Mouse (Mus musculus): ENCODE measurements around the gene Sertad2. TPM values are rescaled to one million over a fixed set of nuclear protein-coding genes. Genes with fewer than 3 reads are reported as not detected.

The Sertad2 gene
- polyA plus RNA-seq, 1 experiment from 2014 or later = 32.1 TPM

DNA sequence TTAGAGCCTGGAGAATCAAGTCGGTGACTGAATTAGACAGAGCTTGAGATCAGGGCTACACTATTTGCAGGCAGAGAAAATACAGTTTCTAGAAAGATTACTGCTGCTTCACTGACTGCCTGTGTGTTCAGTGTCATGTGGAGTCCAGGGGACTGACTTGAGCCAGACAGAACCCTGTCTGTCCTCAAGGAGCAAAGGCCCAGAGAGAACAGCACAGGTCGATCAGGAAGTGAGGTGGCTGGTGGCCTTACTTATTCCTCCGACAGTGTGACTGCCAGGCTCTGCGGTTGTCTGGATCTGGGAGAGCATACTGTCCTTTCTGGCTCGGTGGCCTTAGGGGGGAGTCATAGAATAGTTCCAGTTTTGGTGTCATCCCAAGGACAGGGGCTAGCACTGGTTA, 137.7 kb downstream of the Sertad2 start:
- DNase-seq (ENCODE audit: low spot score) (no peak), ATAC-seq (ENCODE audit: low read depth) (no peak)
- Histone ChIP-seq H3K4me3 (ENCODE audit: low read depth, low read length) (no peak overlapping the region), H3K27me3 (replicated peaks; ENCODE audit: control insufficient read depth, insufficient read depth, low read length) (no peaks in the 10 kb centered on the region), H3K4me2 (ENCODE audit: low read depth, low read length) (no peak overlapping the region), H3K36me3 (ENCODE audit: control insufficient read depth, insufficient read depth, low read length) (peaks cover 7% of the 10 kb centered on the region), H3K27ac (replicated peaks; ENCODE audit: low read depth, low read length) (no peak overlapping the region), H3K4me1 (ENCODE audit: control insufficient read depth, insufficient read depth, low read length) (no peaks in the 10 kb centered on the region), H3K9ac (ENCODE audit: low read depth, low read length) (no peak overlapping the region), H3K9me3 (ENCODE audit: control insufficient read depth, low read length) (no peaks in the 10 kb centered on the region)
- 83% methylated on average over 5 of the region's 5 CpGs for WGBS

DNA sequence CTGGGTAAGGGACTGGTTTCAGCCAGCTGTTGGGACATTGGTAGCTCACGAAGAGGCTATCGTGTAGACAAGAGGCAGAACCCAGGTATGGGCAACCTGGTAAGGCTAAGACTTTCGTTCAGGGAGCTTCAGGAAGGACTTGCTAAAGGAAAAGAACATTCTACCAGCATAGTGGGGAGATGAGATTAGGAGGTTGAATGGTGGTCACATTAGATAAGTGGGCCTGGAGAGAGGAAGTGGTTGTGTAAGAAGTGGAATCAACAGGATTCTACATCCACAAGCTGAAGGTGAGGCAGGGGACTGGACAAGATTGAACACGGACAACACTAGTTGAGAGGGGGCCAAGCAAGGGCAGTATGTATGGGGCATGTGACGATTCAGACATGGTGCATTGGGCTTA, 138.6 kb downstream of the Sertad2 start:
- no peak overlapping the region for H3K4me2 ChIP-seq (ENCODE audit: low read depth, low read length)
- no peak for ATAC-seq (ENCODE audit: low read depth)
- 93% methylated on average over 5 of the region's 5 CpGs for WGBS
- H3K9me3 ChIP-seq (ENCODE audit: control insufficient read depth, low read length) = no peaks in the 10 kb centered on the region
- peaks cover 11% of the 10 kb centered on the region for H3K36me3 ChIP-seq (ENCODE audit: control insufficient read depth, insufficient read depth, low read length)
- H3K27me3 ChIP-seq (replicated peaks; ENCODE audit: control insufficient read depth, insufficient read depth, low read length) = no peaks in the 10 kb centered on the region
- no peaks in the 10 kb centered on the region for H3K4me1 ChIP-seq (ENCODE audit: control insufficient read depth, insufficient read depth, low read length)
- DNase-seq (ENCODE audit: low spot score) = no peak
- H3K9ac ChIP-seq (ENCODE audit: low read depth, low read length) = no peak overlapping the region
- no peak overlapping the region for H3K27ac ChIP-seq (replicated peaks; ENCODE audit: low read depth, low read length)
- H3K4me3 ChIP-seq (ENCODE audit: low read depth, low read length) = no peak overlapping the region

DNA sequence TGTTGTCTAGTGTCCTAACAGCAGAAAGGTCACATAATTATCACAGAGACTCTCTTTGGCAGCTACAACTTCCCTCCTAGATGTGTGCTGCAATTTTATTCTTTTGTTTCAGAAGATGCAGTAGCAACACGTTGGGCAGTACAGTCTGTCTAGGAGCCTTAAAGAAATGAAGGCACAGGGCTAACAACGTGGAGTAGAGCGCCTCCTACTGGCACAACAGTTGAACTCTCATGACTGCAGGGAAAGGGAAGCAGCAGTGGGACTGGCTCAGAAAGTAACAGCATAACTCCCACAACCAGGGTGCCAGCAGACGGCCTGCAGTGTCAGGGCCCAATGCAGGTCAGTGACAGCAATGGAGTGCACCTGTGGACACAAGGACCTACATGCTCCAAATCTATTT, 147.9 kb downstream of the Sertad2 start:
- ATAC-seq (ENCODE audit: low read depth) (peak; percentile 89), DNase-seq (ENCODE audit: low spot score) (peak; percentile 87)
- 7% methylated on average over 4 of the region's 4 CpGs for WGBS
- no peak overlapping the region for H3K9ac ChIP-seq (ENCODE audit: low read depth, low read length)
- H3K4me3 ChIP-seq (ENCODE audit: low read depth, low read length) = no peak overlapping the region
- no peaks in the 10 kb centered on the region for H3K9me3 ChIP-seq (ENCODE audit: control insufficient read depth, low read length)
- H3K4me1 ChIP-seq (ENCODE audit: control insufficient read depth, insufficient read depth, low read length) = no peaks in the 10 kb centered on the region
- no peaks in the 10 kb centered on the region for H3K27me3 ChIP-seq (replicated peaks; ENCODE audit: control insufficient read depth, insufficient read depth, low read length)
- no peak overlapping the region for H3K4me2 ChIP-seq (ENCODE audit: low read depth, low read length)
- H3K27ac ChIP-seq (replicated peaks; ENCODE audit: low read depth, low read length) = no peak overlapping the region
- peaks cover 13% of the 10 kb centered on the region; the same call in 1 of the 2 replicates for H3K36me3 ChIP-seq (ENCODE audit: control insufficient read depth, insufficient read depth, low read length)

Other genes with a start within 250 kb of the Sertad2 start
- gene Slc1a4, start 210.5 kb upstream of the Sertad2 start, polyA plus RNA-seq (2014; fragmentation: Nextera tagmentation; extraction: Ambion mirVana) = 24.8 and 26.6 TPM in 2 replicates
- 18.6 and 21.3 TPM in 2 replicates for gene Aftph, start 198.3 kb downstream of the Sertad2 start, polyA plus RNA-seq (2014; fragmentation: Nextera tagmentation; extraction: Ambion mirVana)

All from embryonic facial prominence, embryonic 14.5 days (tissue).